Comparison of ENCODE assay signal across 8 mouse cellular contexts in genomic region chr3:86976546-86976945, GRCm38 (mm10). TPM values are rescaled to one million over a fixed set of nuclear protein-coding genes. Genes with fewer than 3 reads are reported as not detected.
A peak's percentile ranks its signal among the peaks of the same experiment; 100 is the strongest.
DNase-seq lines count a peak whose midpoint lies in the region; ATAC-seq and TF ChIP-seq lines count a peak whose summit lies in the region.

No protein-coding gene starts in this region.

- no peak overlapping the region for H3K27ac ChIP-seq in forebrain, embryonic 16.5 days (ENCODE audit: low read length)
- no peak overlapping the region for H3K27ac ChIP-seq in kidney, postnatal 0 days
- H3K27ac ChIP-seq in liver, embryonic 14.5 days: no peak overlapping the region
- no peak overlapping the region for H3K27ac ChIP-seq in neural tube, embryonic 15.5 days (replicated peaks)

- no peak for TF ChIP-seq EP300 in liver, embryonic 14.5 days (IDR thresholded peaks at IDR 0.05; ENCODE audit: low read depth)

- no peaks in the 10 kb centered on the region for H3K9me3 ChIP-seq in forebrain, embryonic 16.5 days (ENCODE audit: control insufficient read depth, low read length)
- H3K9me3 ChIP-seq in kidney, postnatal 0 days (replicated peaks; ENCODE audit: low read length): no peaks in the 10 kb centered on the region
- no peaks in the 10 kb centered on the region for H3K9me3 ChIP-seq in liver, embryonic 14.5 days (ENCODE audit: control insufficient read depth, low read length)
- no peaks in the 10 kb centered on the region for H3K9me3 ChIP-seq in neural tube, embryonic 15.5 days (replicated peaks)

- H3K4me1 ChIP-seq in forebrain, embryonic 16.5 days (replicated peaks; ENCODE audit: control insufficient read depth, insufficient read depth, low read length): no peaks in the 10 kb centered on the region
- no peaks in the 10 kb centered on the region for H3K4me1 ChIP-seq in kidney, postnatal 0 days (replicated peaks; ENCODE audit: insufficient read depth, low read length)
- H3K4me1 ChIP-seq in liver, embryonic 14.5 days (replicated peaks; ENCODE audit: control insufficient read depth in 2 of 2, insufficient read depth in 2 of 2, low read length in 1 of 2): no peaks in the 10 kb centered on the region
- no peaks in the 10 kb centered on the region for H3K4me1 ChIP-seq in neural tube, embryonic 15.5 days

- no peak overlapping the region for H3K4me3 ChIP-seq in forebrain, embryonic 16.5 days (replicated peaks; ENCODE audit: low read length)
- no peak overlapping the region for H3K4me3 ChIP-seq in kidney, postnatal 0 days (replicated peaks; ENCODE audit: low read depth, low read length)
- H3K4me3 ChIP-seq in liver, embryonic 14.5 days (ENCODE audit: insufficient read depth in 1 of 2, low read depth in 2 of 2, low read length in 2 of 2): no peak overlapping the region
- H3K4me3 ChIP-seq in neural tube, embryonic 15.5 days (replicated peaks): no peak overlapping the region

- no peak overlapping the region for H3K9ac ChIP-seq in forebrain, embryonic 16.5 days (replicated peaks; ENCODE audit: low read depth, low read length)
- no peak overlapping the region for H3K9ac ChIP-seq in kidney, postnatal 0 days (ENCODE audit: low read depth, low read length)
- H3K9ac ChIP-seq in liver, embryonic 14.5 days (replicated peaks): no peak overlapping the region
- no peak overlapping the region for H3K9ac ChIP-seq in neural tube, embryonic 15.5 days (replicated peaks)

- peak; percentile 89 for TF ChIP-seq CTCF in kidney, postnatal 0 days (IDR thresholded peaks at IDR 0.05; ENCODE audit: low read depth)
- peak; percentile 70 for TF ChIP-seq CTCF in liver, embryonic 14.5 days (IDR thresholded peaks at IDR 0.05; ENCODE audit: low read depth)

- peak; percentile 15 to 17 for DNase-seq in urinary bladder, postnatal 36 days (ENCODE audit: low spot score in 2 of 2)
- no peak for DNase-seq in urinary bladder, adult 2 months (ENCODE audit: low spot score)
- DNase-seq in cerebellum, adult 11 months: peak; percentile 63
- peak; percentile 84 for DNase-seq in kidney, postnatal 0 days (ENCODE audit: low spot score)
- DNase-seq in liver, embryonic 14.5 days (ENCODE audit: low read depth in 3 of 3, low spot score in 3 of 3): peak; percentile 25 to 42 (median 30)
- peak; percentile 40 for DNase-seq in yolk sac, embryonic 10.5 days (ENCODE audit: low spot score)

- no peak overlapping the region for H3K4me2 ChIP-seq in forebrain, embryonic 16.5 days (ENCODE audit: low read length)
- H3K4me2 ChIP-seq in kidney, postnatal 0 days (ENCODE audit: low read length): no peak overlapping the region
- H3K4me2 ChIP-seq in liver, embryonic 14.5 days (ENCODE audit: low read depth): no peak overlapping the region
- no peak overlapping the region for H3K4me2 ChIP-seq in neural tube, embryonic 15.5 days

- no peaks in the 10 kb centered on the region for H3K36me3 ChIP-seq in forebrain, embryonic 16.5 days (ENCODE audit: control insufficient read depth, insufficient read depth)
- no peaks in the 10 kb centered on the region for H3K36me3 ChIP-seq in kidney, postnatal 0 days (ENCODE audit: insufficient read depth, low read length)
- H3K36me3 ChIP-seq in liver, embryonic 14.5 days (replicated peaks; ENCODE audit: control insufficient read depth, insufficient read depth, low read depth): no peaks in the 10 kb centered on the region
- H3K36me3 ChIP-seq in neural tube, embryonic 15.5 days: no peaks in the 10 kb centered on the region

- no peaks in the 10 kb centered on the region for H3K27me3 ChIP-seq in forebrain, embryonic 16.5 days (replicated peaks; ENCODE audit: control insufficient read depth, insufficient read depth, low read length)
- no peaks in the 10 kb centered on the region for H3K27me3 ChIP-seq in kidney, postnatal 0 days (ENCODE audit: insufficient read depth, low read length)
- no peaks in the 10 kb centered on the region for H3K27me3 ChIP-seq in liver, embryonic 14.5 days (ENCODE audit: control insufficient read depth, insufficient read depth, low read length)
- no peaks in the 10 kb centered on the region for H3K27me3 ChIP-seq in neural tube, embryonic 15.5 days (replicated peaks)

- WGBS in forebrain, embryonic 16.5 days: 14% methylated on average over 8 of the region's 8 CpGs
- 15% methylated on average over 8 of the region's 8 CpGs for WGBS in kidney, postnatal 0 days
- 7% methylated on average over 8 of the region's 8 CpGs for WGBS in liver, embryonic 14.5 days (ENCODE audit: insufficient replicate concordance)
- WGBS in neural tube, embryonic 15.5 days: 15% methylated on average over 8 of the region's 8 CpGs

- peak; percentile 83 for ATAC-seq in forebrain, embryonic 16.5 days
- ATAC-seq in kidney, postnatal 0 days (replicated peaks; ENCODE audit: low FRiP score, low read depth): no peak
- ATAC-seq in liver, embryonic 14.5 days (ENCODE audit: insufficient read depth): no peak
- ATAC-seq in neural tube, embryonic 15.5 days (ENCODE audit: low FRiP score): peak; percentile 45; the same call in 1 of the 2 replicates

RNA-seq across cellular contexts. Expression of gene Cd1d1, which starts 22.7 kb away (rescaled TPM):
- polyA plus RNA-seq in urinary bladder, adult 2 months (2012; rRNA removed): 9.1 and 15.5 TPM in 2 replicates
- polyA plus RNA-seq in forebrain, embryonic 16.5 days (2015; fragmentation: Nextera tagmentation; extraction: Ambion mirVana): 69.8 and 80.4 TPM in 2 replicates
- polyA plus RNA-seq in kidney, postnatal 0 days (2015; fragmentation: Nextera tagmentation; extraction: Ambion mirVana): 15.0 and 16.3 TPM in 2 replicates
- polyA plus RNA-seq in liver, embryonic 14.5 days (2012; rRNA removed): 4.0 and 4.2 TPM in 2 replicates
- 2.5 and 3.4 TPM in 2 replicates for polyA plus RNA-seq in liver, embryonic 14.5 days (2014; fragmentation: Nextera tagmentation; extraction: Ambion mirVana)
- polyA plus RNA-seq in neural tube, embryonic 15.5 days (2015; fragmentation: Nextera tagmentation; extraction: Ambion mirVana): 52.0 and 57.0 TPM in 2 replicates

RNA-seq across cellular contexts. Expression of gene Dclk2, which starts 55.9 kb away (rescaled TPM):
- 3.3 and 4.1 TPM in 2 replicates for polyA plus RNA-seq in urinary bladder, adult 2 months (2012; rRNA removed)
- 102 and 104 TPM in 2 replicates for polyA plus RNA-seq in forebrain, embryonic 16.5 days (2015; fragmentation: Nextera tagmentation; extraction: Ambion mirVana)
- 2.3 TPM in 2 replicates for polyA plus RNA-seq in kidney, postnatal 0 days (2015; fragmentation: Nextera tagmentation; extraction: Ambion mirVana)
- polyA plus RNA-seq in liver, embryonic 14.5 days (2012; rRNA removed): 8.2 and 8.7 TPM in 2 replicates
- 12.5 and 12.8 TPM in 2 replicates for polyA plus RNA-seq in liver, embryonic 14.5 days (2014; fragmentation: Nextera tagmentation; extraction: Ambion mirVana)
- 61.8 and 73.4 TPM in 2 replicates for polyA plus RNA-seq in neural tube, embryonic 15.5 days (2015; fragmentation: Nextera tagmentation; extraction: Ambion mirVana)

Comparison
In these comparisons a context has a peak if more than half of its experiments do, and no peak if none do; other contexts are left out.
1. ATAC-seq: peak in forebrain, embryonic 16.5 days (single experiment) and neural tube, embryonic 15.5 days (single experiment); none in kidney, postnatal 0 days (single experiment) and liver, embryonic 14.5 days (single experiment).